ENCODE assay signal across 20 mouse cellular contexts in genomic region chr16:38425374-38425773, GRCm38 (mm10). TPM values are rescaled to one million over a fixed set of nuclear protein-coding genes. Genes with fewer than 3 reads are reported as not detected.
"Had no signal": no experiment of that assay in that cellular context is flagged by ENCODE, and none has a peak within 500 bp of the region (broad histone marks: within the 10 kb centered on the region; RNA-seq: fewer than 3 reads in every experiment).

No protein-coding gene starts in this region.

- H3K9ac ChIP-seq: limb, embryonic 12.5 days; limb, embryonic 15.5 days; liver, embryonic 14.5 days; liver, postnatal 0 days; lung, embryonic 14.5 days; midbrain, embryonic 13.5 days; neural tube, embryonic 12.5 days; neural tube, embryonic 15.5 days; stomach, embryonic 15.5 days had no signal

- ATAC-seq: liver, postnatal 0 days; lung, postnatal 0 days; midbrain, embryonic 13.5 days had no signal

- H3K4me3 ChIP-seq: limb, embryonic 12.5 days; limb, embryonic 15.5 days; midbrain, embryonic 13.5 days; neural tube, embryonic 12.5 days; neural tube, embryonic 15.5 days; stomach, embryonic 15.5 days had no signal

- H3K27ac ChIP-seq: kidney, postnatal 0 days; limb, embryonic 12.5 days; limb, embryonic 15.5 days; liver, embryonic 14.5 days; macrophage; midbrain, embryonic 13.5 days; neural tube, embryonic 12.5 days; neural tube, embryonic 15.5 days; stomach, embryonic 15.5 days had no signal

- H3K4me1 ChIP-seq: limb, embryonic 12.5 days; limb, embryonic 15.5 days; midbrain, embryonic 13.5 days; neural tube, embryonic 12.5 days; neural tube, embryonic 15.5 days; stomach, embryonic 15.5 days had no signal

- H3K27me3 ChIP-seq: limb, embryonic 12.5 days; limb, embryonic 15.5 days; midbrain, embryonic 13.5 days; neural tube, embryonic 12.5 days; neural tube, embryonic 15.5 days; stomach, embryonic 15.5 days had no signal

- DNase-seq: kidney, postnatal 25 days; left cerebral cortex, postnatal 4 days; liver, postnatal 0 days; lung, embryonic 14.5 days; right cerebral cortex, adult 18-20 months; right cerebral cortex, postnatal 14 days; right cerebral cortex, postnatal 4 days; spleen, adult 18-20 months; thymus, postnatal 25 days had no signal

- H3K4me2 ChIP-seq: limb, embryonic 12.5 days; limb, embryonic 15.5 days; liver, embryonic 11.5 days; lung, embryonic 14.5 days; midbrain, embryonic 13.5 days; neural tube, embryonic 12.5 days; neural tube, embryonic 15.5 days; stomach, embryonic 15.5 days had no signal

- H3K36me3 ChIP-seq: limb, embryonic 12.5 days; limb, embryonic 15.5 days; midbrain, embryonic 13.5 days; neural tube, embryonic 12.5 days; neural tube, embryonic 15.5 days; stomach, embryonic 15.5 days had no signal

- H3K9me3 ChIP-seq: limb, embryonic 12.5 days; limb, embryonic 15.5 days; midbrain, embryonic 13.5 days; neural tube, embryonic 12.5 days; neural tube, embryonic 15.5 days; stomach, embryonic 15.5 days had no signal

RNA-seq across cellular contexts. Expression of gene Pla1a, which starts 7.6 kb away (rescaled TPM):
- polyA plus RNA-seq: macrophage had no signal
